Mouse (Mus musculus) C2C12 (cell line): ENCODE measurements around the gene Dram2. TPM values are rescaled to one million over a fixed set of nuclear protein-coding genes. Genes with fewer than 3 reads are reported as not detected.

Experiments used
- H3K27me3 ChIP-seq: one replicate; pipeline ENCODE4 v1.6.1; 2011; ENCODE audit not compliant: control insufficient read depth, insufficient read depth, insufficient read length
- H3K36me3 ChIP-seq: one replicate; pipeline ENCODE4 v1.6.1; 2011; ENCODE audit not compliant: control insufficient read depth, insufficient read depth
- H3K4me3 ChIP-seq: one replicate; pipeline ENCODE4 v1.5.1; 2011; ENCODE audit warnings: mild to moderate bottlenecking, control low read depth; ENCODE audit not compliant: poor library complexity, insufficient read depth, severe bottlenecking
- H3K79me2 ChIP-seq: one replicate; pipeline ENCODE4 v1.6.1; 2011; ENCODE audit not compliant: control insufficient read depth, insufficient read depth
- H3K79me3 ChIP-seq: one replicate; pipeline ENCODE4 v1.6.1; 2011; ENCODE audit warnings: low read depth, control low read depth
- H3ac ChIP-seq: one replicate; pipeline ENCODE3; 2011; ENCODE audit warnings: low read depth; ENCODE audit not compliant: control insufficient read depth, insufficient read length
- CEBPB ChIP-seq: IDR thresholded peaks from one replicate; pipeline ENCODE4 v1.6.1; 2011; ENCODE audit warnings: low read depth, mild to moderate bottlenecking, control low read depth, moderate library complexity
- CTCF ChIP-seq: IDR thresholded peaks from one replicate; pipeline ENCODE4 v1.5.1; 2011; ENCODE audit not compliant: control insufficient read depth, insufficient read depth, insufficient read length
- FOSL1 ChIP-seq: IDR thresholded peaks from one replicate; pipeline ENCODE4 v1.8.0; 2011; ENCODE audit warnings: mild to moderate bottlenecking, low read length; ENCODE audit not compliant: poor library complexity, insufficient read depth, severe bottlenecking
- MAX ChIP-seq: IDR thresholded peaks from one replicate; pipeline ENCODE4 v1.6.1; 2011; ENCODE audit warnings: mild to moderate bottlenecking, control low read depth
- MYOD1 ChIP-seq: IDR thresholded peaks from one replicate; pipeline ENCODE4 v1.6.1; 2011; ENCODE audit warnings: low read depth; ENCODE audit not compliant: control insufficient read depth, insufficient read length
- MYOG ChIP-seq: IDR thresholded peaks from one replicate; pipeline ENCODE4 v1.6.1; 2011; ENCODE audit not compliant: control insufficient read depth, insufficient read length; ENCODE audit errors: extremely low read depth
- USF1 ChIP-seq: IDR thresholded peaks from one replicate; pipeline ENCODE4 v1.6.1; 2011; ENCODE audit warnings: low read depth, mild to moderate bottlenecking, control low read depth, moderate library complexity
- polyA plus RNA-seq: library from polyadenylated mRNA; unstranded; fragments of >200 nt; fragmentation: generic; extraction: Trizol; gene quantifications from one replicate; pipeline ENCODE4 v1.2.1, GENCODE M21; 2012; ENCODE audit warnings: missing spikeins

The Dram2 gene
- polyA plus RNA-seq, 1 experiment = 17.7 TPM

- TF ChIP-seq MYOD1 = peak; percentile 8
- no peak for TF ChIP-seq MYOG
- no peak for TF ChIP-seq USF1
- Histone ChIP-seq H3K4me3 (peak overlapping the region; percentile 72), H3K27me3 (no peaks in the 10 kb centered on the region), H3K36me3 (no peaks in the 10 kb centered on the region), H3K79me3 (peaks cover 44% of the 10 kb centered on the region), H3ac (peak overlapping the region; percentile 79), H3K79me2 (peaks cover 68% of the 10 kb centered on the region)
Measured at GRCm38 (mm10) chr3:106547924-106548539, 434 bp downstream of the Dram2 start.

- H3K4me3 ChIP-seq = peak overlapping the region; percentile 6
- no peak for TF ChIP-seq FOSL1
- TF ChIP-seq MAX = no peak
- no peak for TF ChIP-seq CEBPB
- TF ChIP-seq USF1 = no peak
- TF ChIP-seq CTCF = no peak
- no peak for TF ChIP-seq MYOD1
- no peak for TF ChIP-seq MYOG
Measured at GRCm38 (mm10) chr3:106548971-106549370, 1.4 kb downstream of the Dram2 start.

GRCm38 (mm10) chr3:106553411-106553810, 5.8 kb downstream of the Dram2 start:
- Histone ChIP-seq H3ac (no peak overlapping the region), H3K27me3 (no peaks in the 10 kb centered on the region), H3K4me3 (no peak overlapping the region), H3K36me3 (peaks cover 28% of the 10 kb centered on the region), H3K79me2 (peaks cover 23% of the 10 kb centered on the region), H3K79me3 (peaks cover 3% of the 10 kb centered on the region)
- TF ChIP-seq CTCF (no peak), USF1 (no peak), MYOD1 (no peak), FOSL1 (no peak), MYOG (no peak), MAX (no peak), CEBPB (no peak)

More at GRCm38 (mm10) chr3:106548971-106549370, 1.4 kb downstream of the Dram2 start:
- peaks cover 35% of the 10 kb centered on the region for H3K79me3 ChIP-seq
- no peak overlapping the region for H3ac ChIP-seq
- peaks cover 59% of the 10 kb centered on the region for H3K79me2 ChIP-seq
- H3K27me3 ChIP-seq = no peaks in the 10 kb centered on the region
- H3K36me3 ChIP-seq = no peaks in the 10 kb centered on the region

DNA sequence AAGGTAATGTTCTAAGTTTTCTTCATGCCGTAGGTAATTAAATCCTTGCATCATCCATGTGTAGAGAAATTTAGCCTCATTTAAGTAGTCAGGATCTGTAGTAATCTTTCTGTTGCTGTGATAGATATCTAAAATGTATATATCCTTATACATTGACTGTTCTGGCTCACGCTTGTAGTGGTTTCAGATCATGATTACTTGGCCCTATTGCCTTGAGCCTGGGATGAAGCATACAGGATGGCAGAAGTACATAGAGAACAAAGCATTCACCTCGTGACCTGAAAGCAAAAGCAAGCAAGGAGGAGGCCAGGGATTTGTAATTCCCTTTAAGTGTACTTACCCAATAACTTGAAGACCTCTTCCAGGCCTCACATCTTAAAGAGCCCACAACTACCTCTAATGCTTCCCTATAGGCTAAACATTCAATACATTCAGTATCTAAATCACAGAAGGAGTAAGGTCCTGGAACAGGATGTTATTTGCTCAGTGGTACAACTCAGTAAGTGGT, 8.2 kb downstream of the Dram2 start:
- TF ChIP-seq CTCF (no peak), FOSL1 (no peak), MYOG (no peak)
- Histone ChIP-seq H3K79me3 (no peaks in the 10 kb centered on the region), H3ac (no peak overlapping the region), H3K79me2 (no peaks in the 10 kb centered on the region), H3K27me3 (no peaks in the 10 kb centered on the region), H3K36me3 (peaks cover 28% of the 10 kb centered on the region), H3K4me3 (no peak overlapping the region)

DNA sequence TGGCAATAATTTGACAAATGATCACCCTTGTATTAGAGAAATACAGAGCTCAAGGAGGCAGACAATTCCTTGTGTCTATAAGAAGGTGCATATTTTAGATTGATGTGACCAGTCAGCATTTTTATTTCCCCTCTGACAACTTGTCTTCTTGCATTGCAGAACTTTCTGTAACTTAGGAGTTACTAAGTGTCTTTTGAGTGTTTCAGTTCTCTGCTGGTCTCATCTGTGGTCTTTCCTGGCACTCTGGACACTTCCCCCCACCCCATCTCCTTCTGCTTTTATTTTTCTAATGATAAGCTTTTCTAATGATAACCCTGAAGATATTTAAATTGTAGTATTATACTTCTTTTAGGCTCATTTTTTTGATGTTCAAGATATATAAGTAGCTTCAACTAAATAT, 10.7 kb downstream of the Dram2 start:
- TF ChIP-seq MYOD1 (no peak), FOSL1 (no peak), CEBPB (no peak), USF1 (no peak), MAX (no peak), MYOG (no peak), CTCF (no peak)

DNA sequence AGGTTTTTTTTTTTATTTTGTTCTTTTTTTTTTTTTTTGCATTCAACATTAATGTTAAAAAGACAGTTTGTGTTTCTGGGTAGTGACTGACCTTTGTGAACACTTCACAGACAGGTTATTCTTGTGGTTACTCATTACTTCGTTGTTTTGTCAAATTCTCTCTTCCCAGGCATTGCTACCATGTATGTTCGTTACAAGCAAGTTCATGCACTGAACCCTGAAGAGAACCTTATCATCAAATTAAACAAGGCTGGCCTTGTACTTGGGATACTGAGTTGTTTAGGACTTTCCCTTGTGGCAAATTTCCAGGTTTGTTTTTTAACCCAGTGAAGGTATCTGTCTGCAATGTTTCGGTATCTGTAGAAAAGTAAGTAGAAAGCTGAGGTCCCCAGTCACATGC, 18.3 kb downstream of the Dram2 start:
- TF ChIP-seq FOSL1 = no peak
- TF ChIP-seq USF1 = no peak
- no peak for TF ChIP-seq MAX
- no peak for TF ChIP-seq CTCF
- no peak for TF ChIP-seq MYOD1
- H3K27me3 ChIP-seq = no peaks in the 10 kb centered on the region
- no peak overlapping the region for H3K4me3 ChIP-seq
- H3ac ChIP-seq = no peak overlapping the region
- H3K36me3 ChIP-seq = peaks cover 8% of the 10 kb centered on the region
- H3K79me2 ChIP-seq = no peaks in the 10 kb centered on the region
- H3K79me3 ChIP-seq = no peaks in the 10 kb centered on the region

More for the DNA sequence above, 10.7 kb downstream of the Dram2 start:
- Histone ChIP-seq H3K36me3 (peaks cover 33% of the 10 kb centered on the region), H3K79me3 (no peaks in the 10 kb centered on the region), H3K4me3 (no peak overlapping the region), H3ac (no peak overlapping the region), H3K79me2 (no peaks in the 10 kb centered on the region), H3K27me3 (no peaks in the 10 kb centered on the region)
